Mouse (Mus musculus) neural tube, embryonic 14.5 days (tissue): ENCODE results near the gene Gm42791. TPM values are rescaled to one million over a fixed set of nuclear protein-coding genes. Genes with fewer than 3 reads are reported as not detected.
A peak's percentile ranks its signal among the peaks of the same experiment; 100 is the strongest.

Experiments used
- ATAC-seq: fragments of 200-750 bp; cut with Nextera tagmentation; 2 replicates; pipeline ENCODE4 v1.8.0; 2017; ENCODE audit warnings: low read depth, mild to moderate bottlenecking, moderate TSS enrichment, moderate library complexity
- H3K27ac ChIP-seq: fragments of 300-500 bp; sonication (generic); 2 replicates; pipeline ENCODE4 v1.5.1; 2014; ENCODE audit warnings: low read depth, mild to moderate bottlenecking, control low read depth, low read length, moderate library complexity, mixed read lengths
- H3K27me3 ChIP-seq: fragments of 300-500 bp; sonication (generic); 2 replicates; pipeline ENCODE4 v1.6.1; 2014; ENCODE audit warnings: low read length; ENCODE audit not compliant: control insufficient read depth, insufficient read depth
- H3K36me3 ChIP-seq: fragments of 300-500 bp; sonication (generic); 2 replicates; pipeline ENCODE4 v1.6.1; 2014; ENCODE audit warnings: low read length, mixed read lengths; ENCODE audit not compliant: control insufficient read depth, insufficient read depth
- H3K4me1 ChIP-seq: fragments of 300-500 bp; sonication (generic); 2 replicates; pipeline ENCODE4 v1.6.1; 2014; ENCODE audit warnings: low read length; ENCODE audit not compliant: control insufficient read depth, insufficient read depth
- H3K4me2 ChIP-seq: fragments of 300-500 bp; sonication (generic); 2 replicates; pipeline ENCODE4 v1.6.1; 2014; ENCODE audit warnings: mild to moderate bottlenecking, low read depth, low read length, control low read depth
- H3K4me3 ChIP-seq: fragments of 300-500 bp; sonication (generic); 2 replicates; pipeline ENCODE4 v1.5.1; 2014; ENCODE audit warnings: low read depth, low read length, control low read depth, mixed read lengths
- H3K9ac ChIP-seq: fragments of 300-500 bp; sonication (generic); replicated peaks from 2 replicates; pipeline ENCODE4 v1.6.1; 2014; ENCODE audit warnings: low read depth, mild to moderate bottlenecking, control low read depth, low read length, mixed read lengths
- H3K9me3 ChIP-seq: fragments of 300-500 bp; sonication (generic); 2 replicates; pipeline ENCODE4 v1.6.1; 2016; ENCODE audit warnings: low read length; ENCODE audit not compliant: control insufficient read depth
- WGBS: fragments of 180-500 bp; shearing (Covaris S2); extraction: QIAGEN DNeasy Blood & Tissue Kit; methylation state at CpG from one replicate; pipeline ENCODE4 v1.1.7; 2014; 5-methylcytosine and 5-hydroxymethylcytosine counted together
- polyA plus RNA-seq: library from polyadenylated mRNA; unstranded; fragments of >200 nt; fragmentation: Nextera tagmentation; extraction: Ambion mirVana; gene quantifications from 2 replicates; pipeline ENCODE4 v1.2.1, GENCODE M21; 2014

The Gm42791 gene
- polyA plus RNA-seq, 1 experiment from 2014 or later, result not detected

DNA sequence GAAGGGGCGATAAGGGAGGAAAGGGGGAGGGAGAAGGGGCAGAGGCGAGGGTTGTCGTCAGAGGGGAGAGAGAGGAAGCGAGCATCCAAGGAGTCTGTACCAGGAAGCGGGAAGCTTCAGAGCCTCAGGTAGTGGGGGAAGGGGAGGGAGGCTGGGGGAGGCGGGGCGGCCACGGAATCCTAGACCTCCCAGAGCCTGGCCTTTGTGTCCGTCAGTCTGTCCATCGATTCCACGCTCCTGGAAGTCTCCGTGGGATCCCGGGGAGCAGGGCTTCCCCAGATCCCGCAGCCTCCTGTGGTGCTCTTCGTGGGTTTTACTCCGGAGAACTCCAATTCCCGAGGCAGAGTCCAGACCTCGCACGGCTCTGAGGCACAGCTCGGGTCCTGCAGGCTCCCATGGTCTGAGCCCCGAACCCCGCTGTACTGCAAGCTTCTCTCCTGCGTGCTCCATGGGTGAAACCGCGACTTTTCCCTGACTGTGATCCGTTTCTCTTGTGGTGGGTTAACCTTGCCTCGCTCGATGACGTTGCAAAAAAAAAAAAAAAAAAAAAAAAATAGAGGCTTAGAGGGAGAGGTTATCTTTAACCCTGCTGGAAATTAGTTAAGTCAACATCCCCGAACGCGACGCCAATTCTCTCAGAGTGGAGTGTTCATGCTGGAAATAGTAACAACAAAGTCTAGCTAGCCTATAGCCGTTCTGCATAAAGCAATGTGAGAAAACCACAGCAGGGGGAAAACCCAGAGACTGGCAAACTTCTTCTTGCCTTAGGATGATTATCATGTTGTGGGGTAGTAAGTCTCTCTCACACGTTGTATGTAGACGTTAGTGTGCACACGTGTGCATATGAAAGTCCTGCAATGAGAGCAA lies 20.6 kb upstream of the Gm42791 start:
- ATAC-seq, result peak; percentile 60; the same call in 1 of the 2 replicates
- H3K4me1 ChIP-seq, result no peaks in the 10 kb centered on the region
- peak overlapping the region; percentile 58 for H3K9ac ChIP-seq
- no peaks in the 10 kb centered on the region for H3K36me3 ChIP-seq
- WGBS, result 4% methylated on average over 37 of the region's 37 CpGs
- H3K27ac ChIP-seq, result no peak overlapping the region
- no peaks in the 10 kb centered on the region for H3K9me3 ChIP-seq
- peak overlapping the region; percentile 41 for H3K4me3 ChIP-seq
- peak overlapping the region; percentile 96 for H3K4me2 ChIP-seq
- H3K27me3 ChIP-seq, result no peaks in the 10 kb centered on the region

DNA sequence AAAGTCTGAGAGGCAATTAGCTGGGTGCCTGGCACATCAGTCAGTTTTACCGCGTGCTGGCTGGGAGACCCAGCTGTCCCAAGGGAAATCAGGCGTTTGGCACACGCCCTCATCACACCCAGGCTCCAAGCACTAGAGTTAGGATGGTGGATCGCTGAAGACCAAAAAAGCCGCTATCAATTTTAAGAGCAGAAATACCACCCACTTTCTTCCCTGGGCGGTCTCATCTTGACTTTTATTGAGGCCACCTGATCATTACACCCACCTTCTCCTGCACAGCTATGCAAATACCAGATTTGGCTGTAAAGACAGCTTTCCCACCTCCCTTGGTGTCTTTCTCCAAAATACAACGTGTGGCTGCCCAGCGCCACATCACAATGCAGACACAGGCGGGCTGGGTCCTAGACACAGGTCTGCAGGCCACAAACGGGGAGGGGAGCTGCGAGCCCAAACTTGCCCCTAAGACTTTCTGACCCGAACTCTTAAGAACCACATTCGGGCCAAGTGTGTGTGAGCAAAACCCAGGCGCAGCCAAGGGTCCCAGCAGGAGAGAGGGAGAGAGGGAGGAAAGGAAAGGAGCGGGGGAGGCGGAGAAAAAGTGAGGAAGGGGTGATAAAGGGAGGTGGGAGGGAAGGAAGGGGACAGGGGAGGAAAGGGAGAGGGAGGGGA lies 19.8 kb upstream of the Gm42791 start:
- WGBS, result 11% methylated on average over 17 of the region's 17 CpGs
- Histone ChIP-seq H3K4me3 (peak overlapping the region; percentile 41; the same call in 1 of the 2 replicates), H3K9me3 (no peaks in the 10 kb centered on the region), H3K27me3 (no peaks in the 10 kb centered on the region), H3K36me3 (no peaks in the 10 kb centered on the region), H3K4me2 (peak overlapping the region; percentile 96; the same call in 1 of the 2 replicates), H3K9ac (no peak overlapping the region; the same call in 1 of the 2 replicates), H3K27ac (no peak overlapping the region), H3K4me1 (no peaks in the 10 kb centered on the region)
- ATAC-seq, result 0 out of 2 replicates have a peak, but pooled peaks have one; percentile 4

DNA sequence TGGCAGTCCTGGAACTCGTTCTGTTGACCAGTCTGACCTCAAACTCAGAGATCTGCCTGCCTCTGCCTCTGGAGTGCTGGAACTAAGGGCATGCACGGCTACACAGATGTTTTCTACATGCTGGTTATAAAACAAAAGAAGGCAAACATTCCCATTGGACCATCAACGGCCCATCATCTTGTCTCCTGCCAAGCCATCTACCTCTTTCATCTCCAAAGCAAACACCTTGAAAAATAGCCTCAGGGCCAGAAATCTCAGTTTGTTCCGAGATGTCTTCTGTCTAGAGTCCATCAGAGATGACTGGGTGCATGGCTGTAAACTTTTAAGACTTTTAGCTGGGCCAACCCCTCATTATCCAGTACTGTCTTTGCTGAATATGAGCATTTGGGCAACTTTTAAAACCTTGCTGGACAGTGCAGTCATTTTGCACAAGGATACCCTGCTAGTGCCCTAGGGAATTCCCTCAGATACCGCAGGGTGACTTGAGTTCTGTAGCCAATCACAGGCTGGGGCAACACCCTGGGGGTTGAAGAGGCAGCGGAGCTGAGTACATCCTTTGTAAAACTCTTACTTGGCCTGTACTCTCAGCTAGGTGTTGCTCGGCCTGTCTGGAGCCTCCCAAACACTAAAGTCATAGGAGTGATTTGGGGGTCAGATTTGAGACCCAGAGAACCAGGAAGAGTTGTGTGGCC lies 19.0 kb upstream of the Gm42791 start:
- Histone ChIP-seq H3K27ac (no peak overlapping the region), H3K36me3 (no peaks in the 10 kb centered on the region), H3K4me3 (no peak overlapping the region), H3K27me3 (no peaks in the 10 kb centered on the region), H3K4me2 (no peak overlapping the region), H3K4me1 (no peaks in the 10 kb centered on the region), H3K9me3 (no peaks in the 10 kb centered on the region), H3K9ac (no peak overlapping the region)
- no peak for ATAC-seq
- WGBS, result 69% methylated on average over 7 of the region's 7 CpGs

DNA sequence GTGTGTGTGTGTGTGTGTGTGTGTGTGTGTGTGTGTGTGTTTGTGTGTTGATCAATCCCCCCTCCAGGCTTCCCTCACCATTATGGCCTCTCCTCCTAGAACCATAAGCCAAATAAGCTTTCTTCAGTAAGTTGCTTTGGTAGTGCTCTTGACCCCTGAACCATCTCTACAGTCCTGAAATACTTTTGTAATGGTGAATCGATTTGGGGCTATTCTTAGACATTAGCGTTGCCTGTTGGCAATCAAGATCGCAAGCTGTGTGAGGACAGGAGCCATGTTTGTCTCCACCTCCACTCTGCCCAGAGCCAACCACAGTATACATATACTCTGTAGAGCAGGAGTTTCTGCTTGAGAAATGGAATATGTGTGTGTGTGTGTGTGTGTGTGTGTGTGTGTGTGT lies 14.2 kb upstream of the Gm42791 start:
- H3K9me3 ChIP-seq, result no peaks in the 10 kb centered on the region
- ATAC-seq, result no peak
- no peaks in the 10 kb centered on the region for H3K27me3 ChIP-seq
- no peaks in the 10 kb centered on the region for H3K36me3 ChIP-seq
- H3K27ac ChIP-seq, result no peak overlapping the region
- peaks cover 7% of the 10 kb centered on the region; the same call in 1 of the 2 replicates for H3K4me1 ChIP-seq
- H3K9ac ChIP-seq, result no peak overlapping the region
- H3K4me3 ChIP-seq, result no peak overlapping the region
- WGBS, result 94% methylated on average over 3 of the region's 3 CpGs
- no peak overlapping the region for H3K4me2 ChIP-seq

DNA sequence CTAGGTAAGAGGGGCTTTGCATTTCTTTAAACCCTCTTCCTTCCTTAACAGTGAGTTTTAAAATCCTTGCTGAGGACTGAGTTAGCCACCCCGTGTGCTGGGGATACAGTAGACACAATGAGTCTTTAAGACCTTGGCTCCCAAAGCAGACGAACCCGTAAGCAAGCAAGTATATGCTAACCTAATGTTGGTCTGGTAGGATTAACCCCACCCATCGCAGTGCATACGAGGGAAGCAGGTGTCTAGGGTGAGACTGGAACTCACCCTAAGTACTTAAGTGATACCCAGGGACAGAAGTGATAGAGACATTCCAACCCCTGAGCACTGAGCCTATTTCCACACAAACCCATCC lies 12.3 kb upstream of the Gm42791 start:
- H3K27ac ChIP-seq, result no peak overlapping the region
- ATAC-seq, result peak; percentile 33; the same call in 1 of the 2 replicates

DNA sequence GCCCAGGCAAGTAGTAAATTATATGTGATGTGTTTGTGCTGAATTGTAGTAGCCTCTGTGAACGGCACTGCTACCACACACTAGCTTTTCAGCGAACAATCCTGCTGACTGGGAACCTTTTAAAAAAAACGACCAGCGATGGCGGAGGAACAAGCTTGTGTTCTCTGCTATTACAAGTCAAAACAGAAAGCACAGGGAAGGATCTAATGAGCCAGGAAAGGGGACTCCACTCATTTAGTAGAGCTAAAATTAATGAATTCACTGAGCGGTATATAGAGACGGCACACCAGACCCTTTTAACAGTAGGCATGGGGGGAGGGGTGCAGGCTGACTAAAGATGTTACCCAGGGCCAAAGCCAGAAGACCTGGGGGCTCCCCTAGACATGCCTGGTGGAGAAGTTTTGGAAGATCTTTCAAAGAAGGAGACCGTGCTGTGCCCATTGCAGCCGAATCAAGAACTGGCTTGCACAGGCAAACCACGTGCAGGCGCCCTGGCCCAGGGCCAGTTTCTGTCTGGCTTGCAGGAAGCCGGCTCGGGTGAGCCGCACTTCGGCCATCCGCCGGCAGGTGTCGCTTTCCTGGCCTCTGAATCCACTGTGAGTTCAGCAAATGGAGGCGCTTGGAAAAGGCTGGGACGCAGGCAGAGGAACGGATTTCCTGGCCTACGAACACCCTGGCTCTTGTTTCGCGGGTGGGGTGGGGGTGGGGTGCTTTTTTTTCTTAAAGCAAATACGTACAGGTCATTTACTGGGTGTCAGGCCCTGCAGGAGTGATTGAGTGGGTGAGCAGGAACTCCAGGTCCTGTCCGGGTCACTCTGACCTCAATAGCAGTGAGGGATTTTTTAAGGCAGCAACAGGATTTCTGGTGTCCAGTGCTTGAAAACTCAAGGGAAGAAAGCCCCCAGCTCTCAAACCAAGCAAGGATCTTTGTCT lies 11.7 kb upstream of the Gm42791 start:
- peak; percentile 90 for ATAC-seq
- peak overlapping the region; percentile 71 for H3K27ac ChIP-seq
- peak overlapping the region; percentile 60 for H3K4me2 ChIP-seq
- H3K4me3 ChIP-seq, result peak overlapping the region; percentile 17; the same call in 1 of the 2 replicates
- 6% methylated on average over 26 of the region's 26 CpGs for WGBS
- H3K36me3 ChIP-seq, result no peaks in the 10 kb centered on the region
- peak overlapping the region; percentile 42; the same call in 1 of the 2 replicates for H3K9ac ChIP-seq
- no peaks in the 10 kb centered on the region for H3K27me3 ChIP-seq
- H3K9me3 ChIP-seq, result no peaks in the 10 kb centered on the region
- peaks cover 9% of the 10 kb centered on the region; the same call in 1 of the 2 replicates for H3K4me1 ChIP-seq

More for the DNA sequence above, 12.3 kb upstream of the Gm42791 start:
- H3K4me2 ChIP-seq, result peak overlapping the region; percentile 16; the same call in 1 of the 2 replicates
- H3K9me3 ChIP-seq, result no peaks in the 10 kb centered on the region
- no peak overlapping the region for H3K4me3 ChIP-seq
- H3K36me3 ChIP-seq, result no peaks in the 10 kb centered on the region
- peaks cover 9% of the 10 kb centered on the region; the same call in 1 of the 2 replicates for H3K4me1 ChIP-seq
- WGBS, result 65% methylated on average over 5 of the region's 5 CpGs
- H3K27me3 ChIP-seq, result no peaks in the 10 kb centered on the region
- H3K9ac ChIP-seq, result 0 out of 2 replicates have a peak overlapping the region, but pooled peaks have one; percentile 28

DNA sequence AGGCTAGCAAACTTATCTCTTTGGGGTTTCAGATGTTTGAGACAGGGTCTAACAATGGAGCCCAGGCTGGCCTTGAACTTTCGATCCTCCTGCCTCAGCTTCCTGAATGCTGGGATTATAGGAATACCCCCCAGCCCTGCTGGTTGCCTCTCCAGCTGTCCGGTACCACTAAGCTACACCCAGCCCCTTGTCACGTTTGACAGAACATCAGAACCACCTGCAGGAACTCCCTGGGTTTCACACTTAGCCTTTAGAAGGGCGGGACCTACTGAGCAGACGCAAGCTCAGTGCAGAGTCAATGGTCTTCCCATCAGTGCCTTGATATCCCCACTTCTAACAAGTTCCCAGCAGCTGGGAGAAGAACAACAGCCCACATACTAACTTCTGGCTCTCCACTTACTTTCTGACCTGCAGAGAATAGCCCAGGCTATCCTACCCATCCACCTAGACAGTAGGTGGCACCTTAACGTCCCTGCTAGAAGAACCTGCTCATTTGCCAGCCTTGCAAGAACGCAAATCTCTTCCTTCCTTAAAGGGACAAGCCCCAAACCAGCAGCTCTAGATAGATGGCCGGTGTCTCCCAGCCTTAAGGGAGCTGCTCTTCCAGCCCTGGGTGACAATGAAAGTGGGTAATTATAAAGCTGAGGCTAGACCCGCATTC lies 10.9 kb upstream of the Gm42791 start:
- peak overlapping the region; percentile 17; the same call in 1 of the 2 replicates for H3K4me3 ChIP-seq
- no peaks in the 10 kb centered on the region for H3K36me3 ChIP-seq
- H3K9ac ChIP-seq, result peak overlapping the region; percentile 42; the same call in 1 of the 2 replicates
- peak overlapping the region; percentile 60 for H3K4me2 ChIP-seq
- peaks cover 9% of the 10 kb centered on the region; the same call in 1 of the 2 replicates for H3K4me1 ChIP-seq
- H3K27ac ChIP-seq, result peak overlapping the region; percentile 71; the same call in 1 of the 2 replicates
- no peaks in the 10 kb centered on the region for H3K9me3 ChIP-seq
- 57% methylated on average over 9 of the region's 9 CpGs for WGBS
- ATAC-seq, result no peak
- H3K27me3 ChIP-seq, result no peaks in the 10 kb centered on the region
